Mouse (Mus musculus) thymus, postnatal 36 days (tissue): ENCODE measurements around the gene Jrkl.

Source experiments
- DNase-seq, 2 experiments: peaks; one replicate each; pipeline ENCODE4 v3.0.0; 2022; ENCODE audit warnings: mixed read lengths in 2 of 2

Jrkl gene

GRCm38 (mm10) chr9:13245481-13245880 is at the start of gene Jrkl:
Gene Jrkl (minus strand): TSS chr9:13245829.
- peak; percentile 34 to 49 for DNase-seq

GRCm38 (mm10) chr9:13287482-13287881 is 41.9 kb upstream of the Jrkl start:
- DNase-seq, result no peak

- DNase-seq, result no peak
Observed at GRCm38 (mm10) chr9:13273219-13273618, 27.6 kb upstream of the Jrkl start.

GRCm38 (mm10) chr9:13260980-13261379 is 15.4 kb upstream of the Jrkl start:
- no peak for DNase-seq

GRCm38 (mm10) chr9:13258173-13258572 is 12.5 kb upstream of the Jrkl start:
- DNase-seq, result no peak

GRCm38 (mm10) chr9:13256726-13257125 is 11.1 kb upstream of the Jrkl start:
- DNase-seq, result no peak

GRCm38 (mm10) chr9:13251251-13251650 is 5.6 kb upstream of the Jrkl start:
- DNase-seq, result no peak

GRCm38 (mm10) chr9:13248104-13248503 is 2.5 kb upstream of the Jrkl start:
- no peak for DNase-seq

- peak; percentile 94 to 95 for DNase-seq
Observed at GRCm38 (mm10) chr9:13246815-13247638, 1.4 kb upstream of the Jrkl start, which contains the start of gene Ccdc82. Gene Ccdc82 (plus strand): TSS chr9:13246955.

GRCm38 (mm10) chr9:13242321-13242720 is 3.3 kb downstream of the Jrkl start:
- DNase-seq, result no peak

GRCm38 (mm10) chr9:13231545-13232216 is 13.9 kb downstream of the Jrkl start:
- DNase-seq, result no peak

GRCm38 (mm10) chr9:13230553-13230952 is 15.1 kb downstream of the Jrkl start:
- no peak for DNase-seq

- DNase-seq, result no peak
Observed at GRCm38 (mm10) chr9:13225872-13226271, 19.8 kb downstream of the Jrkl start.

- no peak for DNase-seq
Observed at GRCm38 (mm10) chr9:13206369-13206768, 39.3 kb downstream of the Jrkl start.

GRCm38 (mm10) chr9:13203681-13204080 is 41.9 kb downstream of the Jrkl start:
- no peak for DNase-seq

- no peak for DNase-seq
Observed at GRCm38 (mm10) chr9:13203109-13203508, 42.5 kb downstream of the Jrkl start.

- no peak for DNase-seq
Observed at GRCm38 (mm10) chr9:13200079-13200478, 45.5 kb downstream of the Jrkl start.

GRCm38 (mm10) chr9:13195762-13196161 is 49.9 kb downstream of the Jrkl start:
- DNase-seq, result peak; percentile 1 to 13

GRCm38 (mm10) chr9:13195268-13195667 is 50.4 kb downstream of the Jrkl start:
- DNase-seq, result no peak

- no peak for DNase-seq
Observed at GRCm38 (mm10) chr9:13194619-13195018, 51.0 kb downstream of the Jrkl start.
